Mouse (Mus musculus): ENCODE measurements around the gene Phex.

DNA sequence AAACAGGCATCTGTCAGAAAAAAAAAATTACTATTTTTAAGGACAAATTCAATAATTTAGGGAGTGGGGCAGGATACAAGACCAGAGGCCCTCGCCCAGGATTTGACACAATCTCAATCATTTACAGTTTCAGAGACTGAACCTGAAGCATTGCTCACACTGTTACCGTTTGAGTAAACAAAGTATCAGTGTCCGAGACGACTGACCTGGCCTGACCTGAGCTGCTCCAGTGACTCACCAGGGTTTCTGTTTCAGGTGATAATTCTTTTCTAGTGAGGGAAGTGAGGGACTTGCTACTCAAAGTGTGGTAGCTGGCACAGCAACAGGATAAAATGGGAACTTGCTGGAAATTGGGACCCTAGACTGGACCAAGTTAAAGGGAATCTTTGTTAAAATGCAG lies 80.4 kb downstream of the Phex start:
- TF ChIP-seq ELF1 (IDR thresholded peaks at IDR 0.05; ENCODE audit: low read depth, low read length) (no peak), GATA1 (IDR thresholded peaks at IDR 0.05; ENCODE audit: low read depth, low read length) (no peak), CTCF (IDR thresholded peaks at IDR 0.05 in 2 of 3, conservative IDR thresholded peaks at IDR 0.05 in 1 of 3; ENCODE audit: control insufficient read depth in 1 of 3, insufficient read depth in 1 of 3, low read depth in 2 of 3, low read length in 3 of 3, poor library complexity in 1 of 3, severe bottlenecking in 1 of 3) (no peak), HCFC1 (IDR thresholded peaks at IDR 0.05; ENCODE audit: low read depth, low read length) (no peak), SIN3A (IDR thresholded peaks at IDR 0.05; ENCODE audit: low read length) (no peak), POLR2A (IDR thresholded peaks at IDR 0.05; ENCODE audit: control insufficient read depth in 1 of 2, insufficient read depth in 1 of 2, low read depth in 1 of 2, low read length in 2 of 2, poor library complexity in 1 of 2) (no peak), UBTF (IDR thresholded peaks at IDR 0.05; ENCODE audit: borderline replicate concordance, insufficient read depth, low read depth, low read length) (no peak), MYB (IDR thresholded peaks at IDR 0.05; ENCODE audit: low read depth, low read length) (no peak), USF2 (IDR thresholded peaks at IDR 0.05; ENCODE audit: borderline replicate concordance in 1 of 2, insufficient read depth in 1 of 2, low read depth in 1 of 2, low read length in 2 of 2) (no peak), EP300 (IDR thresholded peaks at IDR 0.05; ENCODE audit: low read depth in 1 of 2, low read length in 2 of 2) (no peak)
